Mouse (Mus musculus) duodenum, adult 2 months (tissue): Measurements from ENCODE around the gene Spats1. TPM values are rescaled to one million over a fixed set of nuclear protein-coding genes. Genes with fewer than 3 reads are reported as not detected.

Experiments
- polyA plus RNA-seq: library from polyadenylated mRNA; depleted of rRNA; stranded (reverse); fragments of >200 nt; gene quantifications from 2 replicates; pipeline ENCODE4 v1.2.3, GENCODE M21; 2012; ENCODE audit warnings: low replicate concordance; rRNA removed

Spats1 gene
- not detected in 2 replicates for polyA plus RNA-seq

DNA sequence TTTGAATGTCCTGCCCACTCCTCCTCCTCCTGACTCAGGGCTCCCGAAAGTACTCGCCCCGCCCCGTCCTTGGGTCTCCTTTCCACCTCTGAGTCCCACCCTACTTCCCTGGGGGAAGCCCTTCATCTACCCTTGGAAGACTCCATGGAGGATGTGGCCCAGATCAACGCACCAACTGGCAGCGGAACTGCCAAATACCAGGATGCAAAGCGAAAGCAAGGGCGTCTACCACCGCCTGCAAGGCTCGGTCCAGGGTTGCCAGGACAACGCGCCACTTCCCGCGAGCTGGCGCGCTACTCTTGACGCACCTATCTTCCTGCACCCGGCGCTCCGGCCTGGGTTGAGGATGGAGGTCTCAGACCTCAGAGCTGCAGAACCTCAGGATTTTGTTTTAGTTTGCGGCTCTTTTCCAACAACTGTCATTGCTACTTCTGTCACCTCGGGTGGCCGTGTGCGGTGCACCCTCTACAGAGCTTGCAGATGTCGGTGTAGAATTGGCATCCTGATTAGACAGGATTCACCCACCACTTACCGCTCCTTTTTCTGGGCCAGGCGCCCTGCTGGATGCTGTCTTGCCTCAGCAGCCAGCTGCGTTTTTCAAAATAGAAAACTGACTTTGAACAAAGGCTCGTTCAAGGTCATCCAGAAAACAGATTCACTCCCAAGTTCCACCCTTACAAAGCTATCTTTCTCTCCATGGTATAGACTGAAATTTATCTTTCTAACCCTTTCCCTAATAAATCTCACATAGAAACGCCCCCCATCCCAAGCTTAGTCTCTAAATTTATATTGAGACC lies at the start of gene Spats1:
Spats1 (minus strand) TSS at position 747 of the 797 bp plus-strand sequence.

DNA sequence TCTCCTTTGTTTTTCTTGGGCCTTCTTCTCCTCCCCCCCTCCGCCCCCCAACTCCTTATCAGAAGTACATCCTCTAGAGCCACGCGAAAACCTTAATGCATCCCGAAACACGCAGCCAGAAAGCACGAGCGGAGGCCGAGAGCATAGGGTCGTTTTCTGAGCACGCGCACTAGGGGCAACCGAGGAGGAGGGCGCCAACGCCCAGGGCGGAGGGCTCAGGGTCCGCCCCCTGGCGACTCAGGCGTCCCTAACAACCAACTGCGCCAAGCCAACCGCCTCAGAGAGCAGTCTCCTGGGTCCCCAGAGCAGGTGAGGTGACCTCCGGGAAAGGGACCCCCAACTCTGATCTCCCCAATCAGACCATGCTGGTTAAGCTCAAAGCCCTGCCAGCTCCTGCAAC lies 48.0 kb upstream of the Spats1 start, which contains the start of gene Tcte1:
Tcte1 (plus strand) TSS at position 172 of the 400 bp plus-strand sequence.

DNA sequence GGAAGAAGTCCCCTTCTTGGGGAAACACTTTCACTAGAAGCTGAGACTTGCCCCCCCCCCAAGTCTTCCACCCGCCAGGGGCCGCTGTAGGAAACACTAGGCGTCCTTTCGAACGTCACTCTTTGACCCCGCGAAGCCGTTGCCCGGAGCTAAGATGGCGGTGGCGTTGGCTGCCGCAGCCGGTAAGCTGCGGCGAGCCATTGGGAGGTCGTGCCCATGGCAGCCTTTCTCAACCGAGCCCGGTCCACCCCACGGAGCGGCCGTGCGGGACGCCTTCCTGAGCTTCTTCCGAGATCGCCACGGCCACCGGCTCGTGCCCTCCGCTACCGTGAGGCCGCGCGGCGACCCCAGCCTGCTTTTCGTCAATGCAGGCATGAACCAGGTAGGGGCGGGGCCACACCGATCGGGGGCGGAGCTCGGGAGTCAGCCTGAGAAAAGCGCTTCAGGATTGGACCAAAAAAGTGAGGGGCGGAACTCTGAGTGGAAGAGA lies 31.5 kb upstream of the Spats1 start, which contains the start of gene Aars2:
Aars2 (plus strand) TSS at position 142 of the 490 bp plus-strand sequence.

DNA sequence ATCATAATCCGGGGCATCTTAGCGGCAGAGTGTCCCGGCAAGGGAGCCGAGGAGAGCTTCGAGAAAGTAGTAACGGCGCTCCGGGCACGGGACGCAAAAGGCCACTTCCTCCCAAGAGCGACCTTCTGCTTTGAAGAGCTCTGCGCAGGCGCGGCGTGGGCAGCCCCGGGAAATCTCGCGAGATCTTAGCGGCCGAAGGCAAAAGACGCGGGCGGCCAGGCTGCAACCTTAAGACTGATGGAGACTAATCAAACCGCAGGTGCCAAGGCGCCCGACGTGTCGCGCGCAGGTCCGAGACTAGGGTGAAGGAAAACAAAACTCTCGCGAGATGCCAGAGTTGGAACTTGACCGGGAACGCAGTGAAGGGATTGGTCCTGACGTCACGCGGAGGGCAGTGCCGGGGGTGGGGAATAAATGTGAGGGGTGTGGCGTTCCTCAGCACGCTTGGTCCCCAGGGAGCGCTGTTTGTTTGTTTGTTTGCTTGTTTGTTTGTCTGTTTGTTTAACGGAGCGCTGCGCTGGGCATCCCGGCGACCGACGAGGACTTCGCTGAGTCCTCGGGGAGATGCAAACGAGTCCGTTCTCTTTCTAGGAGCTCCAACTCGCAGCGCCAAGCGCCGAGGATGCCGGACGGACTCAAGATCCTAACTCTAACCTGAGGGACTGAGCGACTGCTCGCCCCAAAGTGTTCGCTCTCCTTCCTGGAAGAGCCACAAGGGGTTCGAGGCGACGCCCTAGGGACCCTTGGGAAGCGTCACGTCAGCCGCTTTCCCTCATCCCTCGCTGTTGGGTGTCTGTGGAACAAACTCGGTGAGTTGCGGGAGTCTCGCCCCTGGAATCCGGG lies 41.6 kb downstream of the Spats1 start, which contains the start of gene Cdc5l:
Cdc5l (minus strand) TSS at position 319 of the 843 bp plus-strand sequence.

Other genes with a start within 250 kb of the Spats1 start
- gene Cdc5l, start 41.7 kb downstream of the Spats1 start, polyA plus RNA-seq = 2.7 and 2.9 TPM in 2 replicates
- 12.2 and 18.4 TPM in 2 replicates for gene Aars2, start 31.4 kb upstream of the Spats1 start, polyA plus RNA-seq
- gene Tcte1, start 48.0 kb upstream of the Spats1 start, polyA plus RNA-seq = 0.05 TPM in 1 of 2 replicates, not detected in the other
- gene Tmem151b, start 74.3 kb upstream of the Spats1 start, polyA plus RNA-seq = 0.51 and 0.83 TPM in 2 replicates
- gene Nfkbie, start 80.3 kb upstream of the Spats1 start, polyA plus RNA-seq = 3.2 and 5.3 TPM in 2 replicates
- gene Slc35b2, start 88.5 kb upstream of the Spats1 start, polyA plus RNA-seq = 88.6 and 143 TPM in 2 replicates
- gene Hsp90ab1, start 97.9 kb upstream of the Spats1 start, polyA plus RNA-seq = 91.5 and 112 TPM in 2 replicates
- gene Slc29a1, start 124.2 kb upstream of the Spats1 start, polyA plus RNA-seq = 32.1 and 59.2 TPM in 2 replicates
- gene Mymx, start 126.7 kb upstream of the Spats1 start, polyA plus RNA-seq = 2.5 and 5.0 TPM in 2 replicates
- gene Capn11, start 183.9 kb upstream of the Spats1 start, polyA plus RNA-seq = not detected in 2 replicates
- 151 and 232 TPM in 2 replicates for gene Mrpl14, start 210.9 kb upstream of the Spats1 start, polyA plus RNA-seq
- 48.9 and 65.5 TPM in 2 replicates for gene Tmem63b, start 211.5 kb upstream of the Spats1 start, polyA plus RNA-seq